Mouse (Mus musculus): ENCODE measurements at regions not wholly inside any gene's neighbourhood (a gene's known extent, or its start where the extent isn't known, plus 50 kb on each side); places are given as distances from the start of the nearest gene placed in this dataset.

DNA sequence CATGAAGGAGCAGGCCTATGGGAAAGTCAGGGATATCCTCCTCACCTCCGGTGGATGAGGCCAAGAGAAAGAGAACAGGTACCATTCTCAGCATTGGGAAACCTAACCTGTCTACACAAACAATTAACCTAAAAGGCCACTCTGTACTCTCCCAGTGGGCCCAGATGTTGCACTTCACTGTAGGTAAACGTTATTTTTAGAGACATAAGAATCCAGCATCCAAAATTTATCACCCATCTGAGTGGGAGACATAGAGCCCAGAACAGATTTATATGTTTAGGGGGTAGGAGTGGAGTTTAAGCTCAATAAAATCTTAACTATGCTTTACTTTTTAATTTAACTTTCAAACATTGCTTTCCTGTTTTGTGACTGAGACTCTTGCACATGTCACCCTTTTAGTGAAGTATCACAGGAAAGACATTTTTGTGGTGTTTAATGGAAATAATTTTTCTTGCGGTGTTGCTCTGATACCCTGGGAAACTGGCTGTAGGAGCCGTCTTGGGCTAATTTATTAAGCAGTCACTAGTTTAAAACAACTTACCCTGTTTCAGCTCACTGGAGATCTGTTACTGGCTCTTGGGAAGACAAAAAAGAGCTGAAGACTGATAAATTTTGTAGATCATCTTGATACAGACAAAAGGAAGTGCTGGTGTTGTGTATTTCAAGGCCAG lies 123.9 kb upstream of the Bmp4 start:
- DNase-seq, result no peak

DNA sequence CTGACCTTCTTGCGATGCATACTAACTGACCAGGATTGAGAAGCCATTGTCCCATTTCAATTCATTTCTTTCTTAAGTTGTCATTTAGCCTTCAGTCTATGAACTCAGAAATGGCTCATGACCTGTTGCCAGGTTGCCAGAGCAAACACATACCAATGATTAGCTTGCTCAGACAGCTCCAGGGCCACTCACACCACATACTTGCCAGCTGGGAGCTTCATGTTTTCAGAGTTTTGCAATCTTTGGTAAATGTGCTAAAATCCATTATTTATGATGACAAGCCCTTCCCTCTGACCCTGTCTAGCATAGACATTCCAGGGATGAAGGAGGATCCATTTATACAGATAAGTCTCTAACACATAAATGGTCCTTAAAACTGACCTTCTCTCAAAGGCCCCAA lies 121.6 kb upstream of the Bmp4 start:
- no peak for DNase-seq

DNA sequence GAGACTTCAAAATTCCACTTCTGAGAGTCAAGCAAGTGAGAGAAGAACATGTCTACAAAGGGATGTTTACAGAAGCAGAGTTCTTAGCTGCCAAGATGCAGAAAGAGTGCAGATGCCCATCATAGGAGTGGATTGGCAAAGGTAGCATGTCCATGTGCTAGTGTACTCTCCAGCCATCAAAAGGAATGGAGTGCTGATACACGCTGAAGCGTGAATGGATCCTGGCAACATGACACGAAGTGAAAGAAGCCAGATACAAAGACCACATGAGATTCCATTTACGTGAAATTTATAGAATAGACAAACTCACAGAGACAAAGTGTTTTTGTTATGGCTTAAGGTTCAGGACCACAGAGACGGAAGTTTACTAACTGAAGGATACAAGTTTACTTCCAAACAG lies 118.4 kb upstream of the Bmp4 start:
- no peak for DNase-seq

DNA sequence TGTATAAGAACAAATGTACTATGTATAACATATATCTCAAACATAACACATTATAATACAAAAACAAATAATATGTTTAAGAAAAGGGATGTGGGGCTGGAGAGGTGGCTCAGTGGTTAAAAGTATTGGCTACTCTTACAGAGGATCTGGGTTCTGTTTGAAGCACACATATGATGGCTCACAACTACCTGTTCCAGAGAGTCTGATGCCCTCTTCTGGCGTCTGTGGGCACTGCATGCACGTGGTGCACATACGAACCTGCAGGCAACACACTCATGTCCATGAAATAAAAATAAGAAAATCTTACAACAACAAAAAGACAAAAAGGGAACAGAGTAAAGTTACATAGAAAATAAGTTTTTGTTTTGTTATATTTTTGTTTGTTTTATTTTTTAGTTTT lies 114.8 kb upstream of the Bmp4 start:
- no peak for DNase-seq

DNA sequence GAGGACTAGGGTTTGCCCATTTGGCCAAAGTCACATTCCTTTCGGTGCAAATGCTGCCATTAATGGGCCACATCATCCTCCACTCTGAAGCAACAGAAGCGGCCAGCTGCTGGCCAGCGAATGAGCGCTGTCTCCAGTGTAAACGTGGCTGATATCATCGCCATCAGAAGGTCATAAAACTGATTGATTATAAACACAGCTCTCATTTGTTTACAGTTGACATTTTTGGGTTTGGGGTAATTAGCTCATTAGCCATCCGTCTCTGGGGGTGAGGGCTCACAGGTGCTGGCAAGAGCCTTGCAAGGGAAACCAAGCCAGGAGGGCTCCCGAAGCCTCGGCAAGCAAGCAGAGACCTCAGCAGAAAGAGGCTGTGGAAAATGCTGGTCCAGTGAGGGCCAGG lies 101.1 kb upstream of the Bmp4 start:
- no peak for DNase-seq

DNA sequence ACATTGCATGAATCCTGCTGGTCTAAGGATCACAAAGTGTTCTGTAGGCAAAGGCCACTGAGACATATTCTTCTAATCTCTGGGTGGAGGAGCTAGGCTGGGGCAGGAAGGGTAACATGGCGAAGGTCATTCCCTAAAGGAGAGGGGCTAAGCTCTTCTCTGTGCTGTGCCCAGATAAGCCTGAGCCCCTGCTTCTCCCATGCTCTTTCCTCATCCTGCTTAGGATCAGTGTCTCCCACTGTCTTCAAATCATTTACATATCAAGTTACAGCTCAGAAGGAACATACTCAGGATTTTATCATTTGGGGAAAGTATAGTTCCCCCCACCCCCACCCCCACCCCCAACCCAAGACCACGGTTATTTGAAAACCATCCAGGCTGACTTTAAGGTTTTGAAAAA lies 100.7 kb upstream of the Bmp4 start:
- DNase-seq, result no peak

DNA sequence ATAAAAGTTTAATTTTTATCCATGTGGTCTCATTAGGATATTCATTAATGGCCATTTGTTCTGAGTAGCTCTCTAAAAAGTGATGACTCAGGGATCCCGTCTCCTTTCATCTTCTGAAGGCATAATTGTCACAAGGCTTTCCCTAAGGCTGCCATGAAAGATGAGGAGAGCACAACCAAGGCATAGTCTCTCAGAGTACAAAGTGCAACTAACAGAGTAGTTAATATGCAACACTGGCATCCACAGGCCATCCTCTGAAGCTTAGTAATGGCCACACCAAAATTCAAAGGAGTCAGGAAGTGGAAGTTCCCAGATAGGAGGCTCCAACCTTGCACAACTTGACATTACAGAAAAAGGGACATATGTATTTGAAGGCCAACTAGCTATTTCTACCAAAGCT lies 97.1 kb upstream of the Bmp4 start:
- no peak for DNase-seq

DNA sequence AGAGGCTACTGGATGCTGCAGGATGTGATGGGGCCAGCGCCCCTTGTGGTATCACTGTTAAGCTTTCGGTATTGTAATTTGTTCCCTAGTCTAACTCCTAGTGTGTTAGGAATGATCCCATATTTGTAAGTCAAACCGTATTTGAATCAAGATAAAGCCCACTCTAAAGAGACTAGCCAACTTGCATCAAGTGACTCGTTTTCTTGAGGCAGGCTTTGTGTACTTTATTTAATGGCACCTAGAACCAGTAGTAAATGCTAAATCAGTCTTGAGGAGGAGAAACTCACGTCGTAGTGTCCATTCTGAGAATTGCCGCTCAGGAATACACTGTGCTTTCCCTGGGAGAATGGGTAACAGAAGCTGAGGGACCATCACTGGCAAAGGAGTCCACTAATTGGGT lies 89.9 kb upstream of the Bmp4 start:
- DNase-seq, result no peak

DNA sequence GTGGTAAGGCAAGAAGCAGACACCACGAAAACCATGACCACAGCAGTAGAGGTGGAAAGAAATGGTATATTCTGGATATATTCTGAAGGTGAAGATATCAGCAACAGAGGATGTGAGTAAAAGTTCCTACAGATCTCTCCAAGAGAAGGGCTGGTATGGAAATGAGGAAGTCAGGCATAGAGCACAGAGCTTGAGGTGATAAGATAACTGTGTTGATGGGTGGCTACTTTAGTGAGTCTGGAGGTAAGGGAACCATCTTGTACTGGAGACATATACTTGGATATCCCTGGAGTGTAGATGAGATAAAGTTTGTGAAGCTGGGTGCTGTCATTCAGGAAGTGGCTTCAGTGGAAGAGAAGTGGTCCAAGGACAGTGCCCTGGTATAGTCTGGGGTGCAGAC lies 85.5 kb upstream of the Bmp4 start:
- no peak for DNase-seq

DNA sequence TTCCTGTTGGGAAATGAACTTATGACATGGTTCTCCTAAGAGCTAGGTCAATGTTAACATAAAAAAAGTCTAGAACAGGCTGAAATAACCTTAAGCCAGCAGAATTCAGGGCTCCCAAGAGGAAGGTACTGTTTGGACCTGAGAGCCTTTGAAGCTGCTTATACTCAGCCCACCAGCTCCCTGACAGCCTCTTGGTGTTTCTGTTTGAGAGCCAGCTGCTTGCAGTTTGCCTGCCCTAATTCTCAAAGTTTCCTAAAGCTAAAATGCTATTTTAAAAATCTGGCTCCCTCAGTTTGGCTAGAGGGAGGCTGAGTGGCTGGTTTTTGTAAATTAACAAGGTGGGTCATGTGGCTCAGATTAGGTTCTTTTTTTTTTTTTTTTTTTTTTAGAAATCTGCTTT lies 72.5 kb upstream of the Bmp4 start:
- no peak for DNase-seq

DNA sequence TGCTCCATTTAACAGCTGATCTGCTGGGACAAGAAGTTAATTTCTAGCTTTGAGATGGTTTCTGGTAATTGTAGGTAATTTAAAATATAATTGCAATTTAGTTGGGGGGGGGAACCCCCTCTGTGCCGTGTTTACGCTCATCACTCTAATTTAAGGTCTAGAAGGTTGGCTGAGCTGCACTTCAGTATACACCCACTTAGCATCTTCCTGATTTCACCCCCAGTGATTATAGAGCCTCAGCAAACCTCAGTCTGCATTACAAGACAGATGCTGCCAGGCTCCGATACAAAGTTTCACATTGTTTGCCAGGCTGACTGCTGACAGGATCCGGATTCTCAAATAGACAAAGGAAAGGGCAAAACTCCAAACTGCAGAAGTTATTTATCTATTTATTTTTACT lies 71.5 kb upstream of the Bmp4 start:
- no peak for DNase-seq

DNA sequence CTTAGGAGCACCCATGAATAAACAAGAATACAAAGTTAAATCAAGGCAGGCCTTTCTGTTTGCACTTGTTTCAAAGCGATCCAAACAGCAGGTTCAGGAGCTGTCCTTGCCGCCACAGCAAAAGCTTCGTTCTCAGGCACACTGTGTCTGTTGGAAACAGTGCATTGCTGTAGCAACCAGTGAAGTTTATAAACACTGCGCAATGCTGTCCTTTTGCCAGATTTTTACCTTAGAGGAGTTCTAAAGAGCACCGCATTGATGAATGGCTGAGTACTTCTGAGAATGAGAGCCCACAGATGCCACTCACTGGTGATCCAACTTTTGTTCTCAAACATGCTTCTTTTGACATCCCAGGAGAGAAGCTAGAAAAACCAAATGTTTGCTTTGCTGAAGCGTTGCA lies 64.0 kb upstream of the Bmp4 start:
- DNase-seq, result no peak

DNA sequence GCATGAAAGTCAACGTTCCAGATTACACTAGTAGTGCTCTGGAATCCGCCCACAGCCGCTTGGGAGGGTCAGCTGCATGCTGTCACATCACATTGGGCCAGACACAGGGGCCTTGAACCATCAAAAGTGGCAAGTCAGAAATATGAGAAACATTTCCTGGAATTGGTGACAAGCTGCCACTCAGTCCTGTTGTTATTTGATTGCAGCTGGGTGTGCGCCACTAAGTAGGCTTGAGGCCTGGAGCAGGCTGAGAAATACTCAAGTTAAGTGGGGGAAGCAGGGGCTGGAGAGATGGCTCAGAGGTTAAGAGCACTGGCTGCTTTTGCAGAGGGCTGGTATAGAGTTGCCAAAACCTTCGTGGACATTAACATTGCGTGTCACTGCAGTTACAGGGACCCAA lies 51.2 kb upstream of the Bmp4 start:
- DNase-seq, result no peak
